ENCODE assay signal across 1 mouse cellular context in the genomic region with DNA sequence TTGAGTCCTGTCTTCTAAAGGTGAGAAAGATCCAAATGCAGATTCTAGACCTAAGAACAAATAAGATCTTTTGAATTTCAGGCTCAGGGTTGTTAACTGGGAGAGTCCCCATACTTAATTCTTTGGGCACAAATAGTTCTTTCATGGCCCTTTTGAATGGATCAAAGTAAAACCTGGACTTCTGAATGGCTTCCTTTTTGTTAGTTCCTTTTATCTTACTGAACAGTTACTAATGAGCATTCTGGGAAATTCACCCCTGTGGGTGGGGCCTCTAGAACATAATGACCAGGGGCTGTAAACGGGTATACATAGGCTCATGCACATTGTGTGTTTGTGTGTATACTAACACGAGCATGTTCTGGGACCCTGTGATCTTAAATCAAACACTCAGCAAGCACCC.
TF ChIP-seq lines count a peak whose summit lies in the region.

No protein-coding gene starts in this region.

TF ChIP-seq in MEL, 35 proteins besides CTCF, POLR2A, EP300 and RAD21 (continued from another document):
- TF ChIP-seq MAX (IDR thresholded peaks at IDR 0.05; ENCODE audit: low read length) = no peak
